Mouse (Mus musculus) MEL (cell line): ENCODE measurements around the gene Pknox2.

Experiments
- CHD1 ChIP-seq: IDR thresholded peaks from 2 replicates; pipeline ENCODE4 v1.6.1; 2012; ENCODE audit warnings: low read depth, mild to moderate bottlenecking, inconsistent platforms, low read length, improper control_type of control experiment
- CTCF ChIP-seq, 3 experiments: IDR thresholded peaks in 2 of 3; conservative IDR thresholded peaks in 1 of 3; 2 replicates each; pipeline ENCODE4 v1.5.1; 2011 to 2012; ENCODE audit warnings: low read length in 3 of 3, low read depth in 2 of 3, mild to moderate bottlenecking in 2 of 3, improper control_type of control experiment in 1 of 3, inconsistent platforms in 1 of 3, mixed read lengths in 1 of 3, moderate library complexity in 1 of 3; ENCODE audit not compliant: control insufficient read depth in 1 of 3, insufficient read depth in 1 of 3, poor library complexity in 1 of 3, severe bottlenecking in 1 of 3
- E2F4 ChIP-seq: IDR thresholded peaks from 2 replicates; pipeline ENCODE4 v1.6.1; 2011; ENCODE audit warnings: low read depth, low read length, improper control_type of control experiment, borderline replicate concordance
- ETS1 ChIP-seq: IDR thresholded peaks from 2 replicates; pipeline ENCODE4 v1.6.1; 2012; ENCODE audit warnings: low read depth, mild to moderate bottlenecking, inconsistent platforms, low read length, improper control_type of control experiment, moderate library complexity
- GABPA ChIP-seq: IDR thresholded peaks from 2 replicates; pipeline ENCODE4 v1.6.1; 2012; ENCODE audit warnings: low read depth, mild to moderate bottlenecking, inconsistent platforms, low read length, improper control_type of control experiment, moderate library complexity
- GATA1 ChIP-seq: IDR thresholded peaks from 2 replicates; pipeline ENCODE4 v1.6.1; 2011; ENCODE audit warnings: low read depth, low read length, improper control_type of control experiment
- MAZ ChIP-seq: IDR thresholded peaks from 2 replicates; pipeline ENCODE4 v1.6.1; 2012; ENCODE audit warnings: low read depth, mild to moderate bottlenecking, inconsistent platforms, low read length, improper control_type of control experiment
- NELFE ChIP-seq: IDR thresholded peaks from 2 replicates; pipeline ENCODE4 v1.6.1; 2011; ENCODE audit warnings: low read depth, low read length, improper control_type of control experiment
- POLR2A ChIP-seq, 2 experiments: IDR thresholded peaks; 2 replicates each; pipeline ENCODE4 v1.6.1; 2011 to 2012; ENCODE audit warnings: low read length in 2 of 2, mild to moderate bottlenecking in 2 of 2, control low read depth in 1 of 2, improper control_type of control experiment in 1 of 2, low read depth in 1 of 2, moderate library complexity in 1 of 2; ENCODE audit not compliant: control insufficient read depth in 1 of 2, insufficient read depth in 1 of 2, poor library complexity in 1 of 2
- POLR2AphosphoS2 ChIP-seq: IDR thresholded peaks from 2 replicates; pipeline ENCODE4 v1.6.1; 2011; ENCODE audit warnings: low read length, improper control_type of control experiment
- RCOR1 ChIP-seq: IDR thresholded peaks from 2 replicates; pipeline ENCODE4 v1.6.1; 2012; ENCODE audit warnings: low read depth, mild to moderate bottlenecking, inconsistent platforms, low read length, improper control_type of control experiment
- TAL1 ChIP-seq: IDR thresholded peaks from 2 replicates; pipeline ENCODE4 v1.6.1; 2012; ENCODE audit warnings: mild to moderate bottlenecking, inconsistent platforms, low read length, moderate library complexity, mixed read lengths
- TCF12 ChIP-seq: IDR thresholded peaks from 2 replicates; pipeline ENCODE4 v1.6.1; 2014; ENCODE audit warnings: low read depth, mild to moderate bottlenecking, inconsistent platforms, low read length, improper control_type of control experiment, moderate library complexity

GRCm38 (mm10) chr9:37018154-37018553 is 129.1 kb downstream of the Pknox2 start:
- TF ChIP-seq POLR2A (IDR thresholded peaks at IDR 0.05; ENCODE audit: control insufficient read depth in 1 of 2, insufficient read depth in 1 of 2, low read depth in 1 of 2, low read length in 2 of 2, poor library complexity in 1 of 2) (no peak), E2F4 (no peak), CTCF (IDR thresholded peaks at IDR 0.05 in 2 of 3, conservative IDR thresholded peaks at IDR 0.05 in 1 of 3; ENCODE audit: control insufficient read depth in 1 of 3, insufficient read depth in 1 of 3, low read depth in 2 of 3, low read length in 3 of 3, poor library complexity in 1 of 3, severe bottlenecking in 1 of 3) (no peak), CHD1 (no peak), GATA1 (no peak), NELFE (no peak), RCOR1 (no peak), ETS1 (no peak), POLR2AphosphoS2 (no peak), TCF12 (no peak), MAZ (no peak), GABPA (no peak), TAL1 (no peak)
